Mouse (Mus musculus): ENCODE results near the gene Cxxc4.

GRCm38 (mm10) chr3:134221002-134221401 lies 15.3 kb upstream of the Cxxc4 start:
- TF ChIP-seq POLR2A (IDR thresholded peaks at IDR 0.05; ENCODE audit: borderline replicate concordance, insufficient read depth, low read length) = no peak
- TF ChIP-seq CTCF (IDR thresholded peaks at IDR 0.05; ENCODE audit: borderline replicate concordance, insufficient read depth, low read depth, low read length) = no peak

Data from cerebellum, adult 2 months (tissue).